Mouse (Mus musculus) cerebellum, adult 18-20 months (tissue): ENCODE measurements at regions not wholly inside any gene's neighbourhood (a gene's known extent, or its start where the extent isn't known, plus 50 kb on each side); places are given as distances from the start of the nearest gene placed in this dataset.

Experiments
- DNase-seq, 2 experiments: peaks; one replicate each; pipeline ENCODE4 v3.0.0; 2021

DNA sequence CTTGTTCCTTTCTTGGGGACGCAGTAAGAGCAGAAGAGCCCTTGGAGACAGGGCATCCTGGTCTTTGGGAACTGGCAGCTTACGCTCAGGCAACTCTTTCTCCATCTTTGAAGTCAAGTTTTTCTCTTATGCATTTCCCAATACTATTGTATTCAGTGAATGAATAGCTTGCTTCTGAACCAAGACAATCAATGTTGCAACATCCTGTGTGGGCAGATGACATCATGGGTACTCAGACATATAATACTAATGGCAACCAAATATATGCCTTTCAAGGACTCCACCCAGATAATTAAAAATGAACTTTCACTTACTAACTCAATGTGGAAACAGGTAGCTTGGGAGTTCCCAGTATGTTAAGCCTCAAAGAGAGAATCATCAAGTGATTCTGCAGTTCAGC is 104.6 kb downstream of the Ngf start:
- no peak for DNase-seq

DNA sequence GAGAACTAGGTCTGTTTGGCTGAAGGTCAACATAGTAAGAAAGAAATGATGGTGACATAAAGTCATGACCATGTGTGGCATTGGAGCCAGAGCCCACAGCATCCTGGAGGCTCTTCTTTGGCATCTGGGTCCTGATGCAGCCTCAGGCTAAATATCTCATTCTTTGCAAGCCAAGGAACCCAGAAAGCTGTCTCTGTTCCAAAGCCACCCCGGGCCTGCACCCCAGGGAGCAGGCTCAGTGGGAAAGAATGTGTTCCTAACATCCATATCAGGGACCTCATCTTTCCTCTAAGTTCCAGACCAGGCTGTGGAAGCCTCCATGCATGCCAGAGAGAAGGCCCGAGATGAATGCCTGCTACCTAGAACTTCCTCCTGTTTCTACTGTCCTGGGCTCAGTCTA is 107.2 kb downstream of the Ngf start:
- DNase-seq, result no peak

DNA sequence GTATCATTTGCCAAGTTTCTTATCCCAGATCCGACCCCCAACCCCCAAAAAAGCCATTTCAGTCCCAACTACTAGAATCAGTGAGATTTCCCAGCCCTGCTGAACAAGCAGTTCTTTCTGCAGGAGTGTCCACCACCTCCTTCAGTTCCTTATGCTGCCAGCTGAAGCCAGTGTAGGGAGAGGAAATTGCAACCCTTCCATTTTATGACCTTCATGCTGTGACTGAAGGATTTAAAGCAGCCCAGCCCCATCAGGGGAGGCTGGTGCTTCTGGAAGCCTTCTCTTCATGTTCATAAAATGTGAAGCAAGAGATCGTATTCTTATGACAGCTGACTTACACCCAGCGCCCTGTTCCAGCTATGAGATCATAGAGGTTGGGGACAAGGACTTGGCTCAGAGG is 112.1 kb downstream of the Ngf start:
- DNase-seq, result no peak

DNA sequence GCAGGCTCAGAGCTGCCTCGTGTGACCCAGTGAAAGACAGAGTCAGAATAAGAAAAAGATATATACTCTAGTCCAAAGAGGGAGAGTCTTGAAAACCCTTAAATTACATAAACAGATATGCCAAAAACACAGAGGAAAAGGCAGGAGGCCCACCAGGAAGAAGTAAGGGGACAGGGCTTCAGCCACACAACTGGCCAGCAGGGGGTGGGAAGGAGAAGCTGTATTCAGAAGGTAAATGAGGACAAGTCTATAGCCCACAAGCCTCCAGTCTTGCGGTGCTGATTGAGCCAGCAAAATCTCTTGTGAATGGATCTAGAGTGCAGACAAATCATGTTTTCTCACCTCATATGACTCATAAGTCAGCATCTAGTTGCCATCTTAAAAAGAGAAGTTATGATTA is 115.4 kb downstream of the Ngf start:
- no peak for DNase-seq

DNA sequence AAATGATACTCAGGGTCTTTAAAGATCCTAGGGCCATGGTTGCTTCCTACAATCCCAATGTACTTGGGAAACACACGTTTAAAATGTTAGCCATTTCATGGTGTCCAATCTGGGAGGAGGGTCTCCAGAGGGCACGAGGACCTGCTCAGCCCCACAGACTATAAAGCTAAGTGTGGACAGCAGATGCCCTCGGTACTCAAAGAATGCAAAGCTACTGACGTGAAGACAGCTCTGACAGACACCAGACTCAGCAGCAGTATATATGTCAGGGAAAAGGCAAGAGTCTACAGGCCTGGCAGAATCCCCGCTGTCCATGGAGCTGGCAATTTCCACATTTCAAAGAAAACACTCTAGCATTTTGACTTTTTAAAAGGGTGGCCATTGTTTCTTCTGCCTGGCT is 116.5 kb downstream of the Ngf start:
- no peak for DNase-seq

DNA sequence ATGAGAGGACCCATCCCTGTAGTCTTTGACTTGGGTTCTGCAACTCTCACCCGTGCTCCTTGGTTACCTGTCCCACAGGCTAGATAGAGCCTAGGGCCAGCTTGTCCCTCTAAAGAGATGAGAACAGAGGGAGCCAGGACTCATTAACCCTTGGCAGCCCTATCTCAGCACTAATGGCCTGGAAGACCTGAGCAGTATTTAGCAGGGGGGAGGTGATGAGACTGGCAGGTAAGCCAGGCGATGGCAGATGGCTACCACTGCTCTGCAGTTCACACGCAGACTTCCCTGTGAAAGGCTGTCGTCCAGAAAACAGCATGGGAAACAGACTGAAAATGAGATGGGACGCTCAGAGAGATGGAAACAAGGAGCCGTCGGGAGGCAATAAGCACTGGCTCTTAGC is 122.3 kb downstream of the Ngf start:
- no peak for DNase-seq

DNA sequence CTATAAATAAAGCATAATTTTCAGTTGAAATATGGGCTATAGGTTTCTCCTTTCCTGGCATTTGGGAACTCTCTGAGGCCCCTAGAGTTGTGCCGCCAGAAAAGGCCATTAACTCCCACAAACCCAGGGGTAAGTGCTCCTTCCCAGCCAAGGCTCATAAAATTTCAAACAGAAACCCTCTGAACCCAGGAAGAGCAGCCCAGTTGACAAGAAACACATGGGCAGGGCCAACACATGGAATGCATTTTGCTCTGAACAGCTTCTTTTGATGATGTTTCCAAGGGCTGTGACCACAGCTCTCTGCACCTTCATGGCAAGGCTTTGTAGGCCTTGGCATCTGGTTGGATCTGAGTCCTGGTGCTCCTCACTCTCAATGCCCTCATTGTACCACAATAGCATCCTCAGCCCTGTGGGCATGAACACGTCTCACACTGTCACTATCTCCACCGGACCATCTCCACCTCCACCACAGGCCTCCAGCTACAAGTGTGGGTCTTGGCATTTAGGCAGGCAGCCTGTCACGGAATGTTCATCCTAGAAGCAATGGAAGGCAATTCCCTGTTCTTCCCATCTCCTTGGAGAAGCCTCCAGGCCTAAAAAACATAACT is 127.3 kb downstream of the Ngf start:
- DNase-seq, result no peak

DNA sequence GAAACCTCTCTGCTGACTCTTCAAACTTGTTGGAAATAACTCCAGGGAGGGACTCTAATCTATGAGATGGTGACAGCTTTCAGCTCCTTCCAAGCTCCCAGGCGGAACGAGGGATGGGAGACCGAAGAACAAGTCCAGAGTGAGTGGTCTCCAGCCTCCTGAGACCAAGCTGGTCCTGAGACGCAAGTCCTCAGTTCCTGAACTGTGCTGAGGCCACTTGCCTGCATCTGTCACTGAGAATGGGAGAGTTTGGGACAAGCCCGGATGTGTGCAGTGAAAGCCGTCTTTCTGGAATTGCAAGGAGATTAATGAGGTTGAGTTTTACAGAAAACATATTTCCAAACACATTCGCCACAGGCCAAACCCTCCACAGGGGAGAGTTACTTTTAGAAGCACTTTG is 129.3 kb downstream of the Ngf start:
- DNase-seq, result no peak

DNA sequence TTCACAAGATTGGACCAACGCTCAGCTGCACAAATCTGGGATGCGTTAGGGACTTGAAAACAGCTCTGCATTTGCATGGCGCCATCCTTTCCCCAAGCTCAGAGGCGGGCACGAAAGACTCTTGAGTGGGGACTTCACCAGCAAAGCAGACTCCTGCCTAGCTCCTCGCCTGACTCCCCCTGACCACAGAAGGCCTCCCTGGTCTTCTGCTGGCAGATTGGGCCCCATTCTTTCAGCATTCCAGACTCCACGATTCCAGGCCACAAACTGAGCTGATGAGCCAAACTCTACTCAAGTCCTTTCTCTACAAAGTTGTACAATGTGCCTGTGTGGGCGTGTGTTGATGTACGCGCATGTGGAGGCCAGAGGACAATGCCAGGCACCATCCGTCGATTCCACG is 131.6 kb upstream of the Tspan2 start:
- DNase-seq, result no peak

DNA sequence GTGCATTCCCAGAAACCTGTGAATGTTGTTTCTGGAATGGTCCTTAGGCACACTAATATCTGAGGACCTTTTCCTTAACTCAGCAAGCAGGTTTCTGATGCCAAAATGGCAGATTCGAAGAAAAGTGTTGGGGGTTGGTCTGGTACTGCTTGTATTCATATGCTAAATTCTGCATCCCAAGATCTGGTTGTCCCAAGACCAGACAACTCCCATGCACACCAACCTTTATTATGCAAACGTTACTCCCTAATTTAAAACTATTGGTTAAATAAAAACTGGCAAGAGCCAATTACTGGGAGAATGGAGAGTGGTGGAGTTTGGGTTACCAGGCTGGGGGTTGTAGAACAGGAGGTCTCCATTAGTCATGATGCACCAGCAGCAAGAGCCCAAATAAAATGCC is 129.0 kb upstream of the Tspan2 start:
- DNase-seq, result no peak

DNA sequence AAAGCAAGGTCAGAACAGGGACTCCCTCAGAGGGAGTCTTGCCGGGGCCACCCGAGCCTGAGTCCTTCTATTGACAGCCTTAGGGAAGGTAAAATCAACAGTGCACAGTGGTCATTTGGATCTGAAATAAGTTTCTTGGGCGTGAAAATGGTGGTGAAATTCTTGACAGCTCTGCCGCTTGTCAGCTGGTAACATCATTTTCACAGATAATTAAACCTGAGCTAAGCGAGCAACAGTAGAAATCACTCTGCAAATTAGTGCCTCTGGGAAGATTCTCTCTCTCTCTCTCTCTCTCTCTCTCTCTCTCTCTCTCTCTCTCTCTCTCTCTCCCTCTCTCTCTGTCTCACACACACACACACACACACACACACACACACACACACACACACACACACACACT is 123.4 kb upstream of the Tspan2 start:
- no peak for DNase-seq

DNA sequence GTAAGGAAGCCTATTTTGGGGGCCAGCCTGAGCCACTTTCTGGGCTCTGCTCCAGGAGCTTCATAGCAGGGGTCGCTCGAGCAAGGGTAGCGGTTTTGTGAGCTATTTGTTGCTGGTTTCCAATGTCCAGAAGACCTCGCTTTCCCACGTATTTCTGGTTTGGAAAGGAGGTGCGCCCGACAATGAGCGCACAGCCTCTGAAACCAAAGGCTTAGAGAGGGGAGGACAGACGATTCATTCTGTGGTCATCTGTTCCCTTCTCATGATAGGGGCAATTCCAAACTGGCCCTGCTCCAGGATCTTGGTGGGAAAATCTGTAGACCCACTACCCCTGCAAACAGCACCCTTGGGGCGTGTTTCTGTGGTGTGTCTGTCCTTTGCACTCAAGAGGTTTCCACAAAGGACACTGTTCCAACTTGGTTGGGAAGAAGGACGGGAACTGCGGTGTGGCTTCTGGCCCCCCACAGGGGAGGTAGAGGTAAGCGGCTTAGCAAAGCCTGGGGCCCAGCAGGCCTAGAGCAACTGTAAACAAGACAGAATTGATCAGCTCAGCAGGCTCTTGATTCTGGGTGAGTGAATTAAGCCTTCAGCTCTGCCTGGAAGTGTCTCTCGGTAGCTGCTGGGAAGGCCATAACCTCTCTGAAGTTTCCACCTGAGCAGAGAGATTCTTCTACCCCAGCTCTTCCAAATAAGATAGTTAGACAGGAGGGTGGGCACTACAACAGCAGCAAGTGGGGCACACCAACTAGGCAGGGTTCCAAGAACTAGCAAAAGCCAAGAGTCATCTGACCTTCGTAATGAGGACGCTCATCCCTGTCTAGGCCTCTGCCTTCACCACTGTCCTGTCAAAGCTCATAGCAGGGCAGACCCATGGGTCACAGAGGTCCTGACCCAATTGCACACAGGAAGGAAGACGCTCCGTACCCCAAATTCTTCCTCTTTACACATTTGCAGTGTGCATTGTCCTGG is 122.6 kb upstream of the Tspan2 start:
- no peak for DNase-seq

DNA sequence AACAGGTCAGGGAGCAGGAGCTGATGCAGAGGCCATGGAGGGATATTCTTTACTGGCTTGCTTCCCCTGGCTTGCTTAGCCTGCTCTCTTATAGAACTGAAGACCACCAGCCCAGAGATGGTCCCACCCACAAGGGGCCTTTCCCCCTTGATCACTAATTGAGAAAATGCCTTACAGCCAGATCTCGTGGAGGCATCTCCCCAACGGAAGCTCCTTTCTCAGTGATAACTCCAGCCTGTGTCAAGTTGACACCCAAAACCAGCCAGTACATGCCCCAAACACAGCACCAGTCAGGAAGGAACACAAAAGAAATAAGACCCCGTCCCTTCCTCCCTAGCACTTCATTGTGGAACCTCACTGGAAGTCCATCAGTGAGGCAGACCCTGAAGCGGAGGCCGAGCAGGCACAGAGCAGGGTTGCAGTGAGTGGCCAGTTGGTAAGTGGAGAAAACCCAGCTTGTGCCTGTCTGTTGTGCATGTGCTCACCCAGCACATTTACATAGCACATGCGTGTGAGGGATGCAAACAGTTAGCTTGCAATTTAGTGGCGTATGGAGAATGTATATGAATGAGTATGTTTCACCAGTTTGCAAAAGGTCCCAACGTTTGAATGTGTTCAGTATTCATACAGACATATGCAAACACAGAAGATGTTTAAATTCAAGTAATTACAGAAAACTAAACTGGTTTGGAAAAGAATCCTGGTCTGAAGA is 114.5 kb upstream of the Tspan2 start:
- DNase-seq, result no peak

DNA sequence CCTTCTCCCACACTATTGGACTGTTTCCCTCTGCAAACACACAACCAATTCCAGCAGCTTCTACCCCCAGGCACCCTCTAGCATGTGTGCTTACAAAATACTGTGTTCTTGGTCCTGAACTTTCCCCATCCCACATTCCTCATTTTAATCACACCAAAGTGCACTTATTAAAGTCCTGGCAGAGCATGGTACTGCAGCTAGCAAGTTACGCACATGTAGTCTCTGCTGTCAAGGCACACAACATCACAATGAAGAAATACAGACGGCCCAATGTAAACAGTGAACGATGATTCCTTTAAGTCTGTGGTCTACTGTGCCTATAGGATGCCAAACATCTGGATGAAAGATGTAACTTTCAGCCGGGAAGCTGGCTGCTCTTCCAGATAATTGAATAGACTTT is 98.3 kb upstream of the Tspan2 start:
- DNase-seq, result no peak

DNA sequence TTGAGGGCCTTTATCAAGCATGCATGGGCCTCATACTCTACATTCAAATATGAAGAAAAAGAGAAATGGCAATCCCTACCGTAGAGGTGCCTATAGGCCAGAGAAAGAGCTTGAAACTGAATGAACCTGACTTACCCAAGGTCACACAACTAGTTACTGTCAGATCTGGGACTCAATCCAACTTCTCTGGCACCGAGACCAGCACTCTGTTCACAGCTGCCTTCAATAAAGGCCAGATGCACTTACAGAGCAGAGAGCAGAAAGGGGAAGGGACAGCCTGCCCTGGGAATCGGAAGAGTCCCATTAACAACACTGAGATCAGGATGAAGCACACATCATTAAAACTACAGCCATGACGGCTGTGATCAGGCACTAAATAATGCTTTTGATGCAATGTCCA is 97.7 kb upstream of the Tspan2 start:
- DNase-seq, result no peak

DNA sequence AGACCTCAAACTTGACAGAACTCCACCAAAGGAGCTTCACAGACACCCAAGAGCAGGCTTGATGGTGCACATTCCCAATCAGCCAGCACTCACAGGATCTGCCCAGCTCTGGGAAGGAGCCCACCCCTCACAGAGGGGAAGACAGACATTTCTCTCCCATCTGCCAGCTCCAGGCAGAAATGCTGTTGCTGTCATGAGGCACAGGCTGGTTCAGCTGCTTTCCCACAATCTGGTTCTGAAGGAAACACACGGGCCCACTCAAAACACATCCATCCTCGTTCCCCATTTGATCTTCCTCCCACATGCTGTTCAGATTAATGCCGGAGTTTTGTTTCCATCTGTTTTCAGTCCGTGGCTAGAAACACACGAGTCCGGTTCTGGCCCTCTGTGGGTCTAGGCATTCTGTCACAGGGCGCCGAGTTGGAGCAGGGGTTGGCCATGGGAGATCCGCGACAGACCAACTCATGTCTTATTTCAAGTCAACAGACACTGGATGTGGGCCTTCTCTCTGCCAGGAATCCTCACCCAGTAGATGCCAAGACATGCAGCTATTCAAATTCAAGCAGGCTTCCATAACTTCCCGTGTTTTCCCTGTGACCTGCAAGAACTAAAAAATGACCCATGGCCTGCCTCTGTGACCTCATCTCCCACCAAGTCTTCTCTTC is 89.9 kb upstream of the Tspan2 start:
- DNase-seq, result no peak

DNA sequence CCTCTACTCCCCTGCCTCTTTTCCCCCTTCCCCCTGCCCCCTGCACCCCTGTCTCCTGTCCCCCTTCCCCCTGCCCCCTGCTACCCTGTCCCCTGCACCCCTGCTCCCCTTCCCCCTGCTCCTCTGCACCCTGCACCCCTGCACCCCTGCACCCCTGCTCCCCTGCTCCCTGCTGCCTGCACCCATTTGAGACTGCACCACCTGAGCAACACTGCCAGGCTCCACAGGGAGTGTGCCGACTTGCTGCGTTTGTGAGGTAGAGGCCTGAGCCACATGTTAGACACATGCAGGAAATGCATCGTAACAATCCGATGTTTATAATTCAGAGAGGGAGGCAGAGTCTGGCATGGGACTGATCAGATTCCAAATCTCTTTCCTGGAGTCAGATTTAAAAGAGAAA is 85.9 kb upstream of the Tspan2 start:
- DNase-seq, result no peak

DNA sequence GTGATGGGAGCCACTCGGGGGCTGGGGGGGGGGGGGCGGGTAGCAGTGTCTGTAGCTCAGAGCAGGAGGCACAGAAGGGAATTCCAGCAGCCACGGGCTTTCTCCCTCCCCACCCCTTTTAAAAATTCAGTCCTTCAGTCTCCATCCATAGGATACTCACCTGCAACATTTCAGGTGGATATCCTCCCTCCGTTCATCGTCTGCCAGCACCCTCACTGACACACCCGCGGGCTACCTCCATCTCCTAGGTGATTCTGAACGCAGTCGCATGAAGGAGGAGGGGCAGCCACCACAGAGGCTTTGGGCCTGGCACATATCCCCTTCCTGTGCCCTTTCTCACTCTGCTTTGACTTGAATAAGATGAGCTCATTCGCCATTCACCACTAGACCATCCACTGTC is 79.4 kb upstream of the Tspan2 start:
- no peak for DNase-seq

DNA sequence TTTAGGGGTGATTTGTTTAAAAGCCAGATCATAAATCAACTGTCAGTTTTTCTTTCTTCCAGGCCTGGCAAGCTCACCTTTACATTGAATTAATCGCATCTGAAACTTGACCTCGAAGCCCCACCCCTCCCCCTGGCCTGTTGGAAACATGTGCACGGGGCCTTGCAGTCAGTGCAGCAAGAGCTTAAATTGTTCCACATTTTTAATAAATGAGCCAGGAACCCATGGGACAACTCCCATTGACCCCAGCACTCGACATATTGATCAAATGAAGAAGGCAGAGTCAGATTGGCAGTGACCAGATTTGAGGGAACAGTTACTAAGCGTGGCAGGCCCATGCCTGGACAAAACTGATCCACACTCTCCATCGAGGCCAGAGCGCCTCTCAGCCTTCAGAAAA is 77.2 kb upstream of the Tspan2 start:
- DNase-seq, result no peak

DNA sequence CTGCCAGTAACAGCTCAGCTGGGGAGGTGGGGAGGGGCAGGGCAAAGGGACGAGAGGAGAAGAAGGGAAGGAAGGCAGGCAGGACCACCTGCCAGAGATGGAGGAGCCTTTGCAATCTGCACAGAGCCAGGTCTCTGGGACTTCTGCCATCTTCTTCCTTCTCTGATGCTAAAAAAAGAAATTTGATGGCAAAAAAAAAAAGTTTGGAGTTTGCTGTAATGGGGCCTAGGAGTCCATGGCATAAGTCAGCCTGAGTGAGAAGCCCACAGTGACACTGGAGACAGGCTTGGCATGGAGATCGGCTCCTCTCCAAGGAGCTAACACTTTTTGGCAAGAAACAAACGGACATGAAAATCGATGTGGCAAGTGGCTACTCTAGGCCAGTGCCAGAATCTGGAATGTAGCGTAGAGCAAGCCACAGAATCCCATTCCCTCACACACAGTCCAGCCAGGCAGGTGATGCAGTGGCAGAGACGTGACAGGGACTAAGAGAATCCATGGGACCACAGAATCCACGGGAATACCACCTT is 76.7 kb upstream of the Tspan2 start:
- no peak for DNase-seq

DNA sequence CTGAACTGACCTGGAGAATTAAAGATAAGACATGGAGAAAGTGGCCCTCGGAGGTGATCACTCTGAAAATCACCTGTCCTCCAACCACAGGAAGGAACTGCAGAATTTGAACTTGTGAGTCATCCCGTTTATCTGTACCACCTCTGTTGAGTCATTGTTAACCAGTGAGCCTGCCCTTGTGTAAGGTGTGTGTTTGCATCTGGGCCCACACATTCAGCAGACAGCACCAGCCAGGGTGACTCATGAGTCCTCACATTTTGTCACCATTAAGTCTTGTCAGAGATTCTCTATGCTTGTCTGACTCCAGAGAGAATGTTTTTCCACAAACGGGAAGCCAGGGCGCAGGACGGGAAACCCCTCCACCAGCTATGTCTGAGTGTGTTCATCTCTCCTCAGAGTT is 75.0 kb upstream of the Tspan2 start:
- no peak for DNase-seq

DNA sequence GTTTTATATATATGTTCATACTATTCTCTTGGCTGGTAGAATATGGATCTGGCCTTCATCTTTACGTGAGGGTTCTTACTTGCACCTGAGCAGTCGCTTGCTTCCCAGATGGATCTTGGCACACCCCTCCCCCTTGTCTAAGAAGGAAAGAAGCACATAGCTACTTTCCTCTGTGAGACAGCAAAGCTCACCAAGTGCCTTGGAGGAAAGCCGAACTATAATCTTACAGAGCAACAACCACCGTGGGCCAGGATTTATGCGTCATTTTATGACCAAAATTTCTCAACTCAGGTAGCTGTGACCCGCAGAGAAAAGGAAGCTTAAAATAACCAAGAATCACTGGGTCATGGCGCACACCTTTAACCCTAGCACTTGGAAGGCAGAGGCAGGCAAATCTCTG is 73.0 kb upstream of the Tspan2 start:
- DNase-seq, result no peak

DNA sequence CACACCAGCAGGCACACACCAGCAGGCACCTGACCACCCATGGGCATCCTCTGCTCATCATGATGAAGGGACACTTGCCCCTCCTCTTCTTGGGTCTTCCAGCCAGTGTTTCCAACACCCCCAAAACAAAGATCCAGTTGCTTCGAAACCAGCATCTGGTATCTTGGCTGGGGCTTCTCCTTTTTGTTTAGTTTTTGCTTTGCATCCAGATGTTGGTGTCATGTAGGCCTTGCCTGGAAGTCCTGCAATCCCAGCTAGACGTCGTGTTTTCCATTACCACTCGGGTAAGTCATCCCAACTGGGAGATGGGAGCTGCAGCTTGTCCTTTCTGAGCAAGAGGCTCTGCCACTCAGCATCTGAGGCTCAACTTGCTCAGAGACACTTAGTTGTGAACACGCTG is 70.6 kb upstream of the Tspan2 start:
- DNase-seq, result no peak
